Mouse (Mus musculus) midbrain, embryonic 10.5 days (tissue): ENCODE measurements around the gene Nckipsd. TPM values are rescaled to one million over a fixed set of nuclear protein-coding genes. Genes with fewer than 3 reads are reported as not detected.

Experiments used
- DNase-seq: peaks from one replicate; pipeline ENCODE4 v3.0.0-alpha.2; 2017; ENCODE audit warnings: low spot score
- H3K27ac ChIP-seq: fragments of 300-500 bp; sonication (generic); replicated peaks from 2 replicates; pipeline ENCODE4 v1.5.1; 2016; ENCODE audit warnings: mild to moderate bottlenecking
- H3K27me3 ChIP-seq: fragments of 300-500 bp; sonication (generic); 2 replicates; pipeline ENCODE4 v1.6.1; 2016; ENCODE audit warnings: low read depth, mild to moderate bottlenecking; ENCODE audit not compliant: poor library complexity, severe bottlenecking
- H3K36me3 ChIP-seq: fragments of 300-500 bp; sonication (generic); 2 replicates; pipeline ENCODE4 v1.6.1; 2016; ENCODE audit warnings: mild to moderate bottlenecking, moderate library complexity
- H3K4me1 ChIP-seq: fragments of 300-500 bp; sonication (generic); 2 replicates; pipeline ENCODE4 v1.6.1; 2016
- H3K4me3 ChIP-seq: fragments of 300-500 bp; sonication (generic); 2 replicates; pipeline ENCODE4 v1.5.1; 2016; ENCODE audit warnings: mild to moderate bottlenecking, moderate library complexity
- H3K9me3 ChIP-seq: fragments of 300-500 bp; sonication (generic); replicated peaks from 2 replicates; pipeline ENCODE4 v1.6.1; 2016; ENCODE audit warnings: mild to moderate bottlenecking
- WGBS: fragments of 180-500 bp; shearing (Covaris S2); methylation state at CpG from one replicate; pipeline ENCODE4 v1.1.7; 2016; 5-methylcytosine and 5-hydroxymethylcytosine counted together
- polyA plus RNA-seq: library from polyadenylated mRNA; unstranded; fragments of >200 nt; fragmentation: Nextera tagmentation; extraction: Ambion mirVana; gene quantifications from 2 replicates; pipeline ENCODE4 v1.2.1, GENCODE M21; 2016

Nckipsd gene
- polyA plus RNA-seq, 1 experiment from 2014 or later = 17.3 TPM

DNA sequence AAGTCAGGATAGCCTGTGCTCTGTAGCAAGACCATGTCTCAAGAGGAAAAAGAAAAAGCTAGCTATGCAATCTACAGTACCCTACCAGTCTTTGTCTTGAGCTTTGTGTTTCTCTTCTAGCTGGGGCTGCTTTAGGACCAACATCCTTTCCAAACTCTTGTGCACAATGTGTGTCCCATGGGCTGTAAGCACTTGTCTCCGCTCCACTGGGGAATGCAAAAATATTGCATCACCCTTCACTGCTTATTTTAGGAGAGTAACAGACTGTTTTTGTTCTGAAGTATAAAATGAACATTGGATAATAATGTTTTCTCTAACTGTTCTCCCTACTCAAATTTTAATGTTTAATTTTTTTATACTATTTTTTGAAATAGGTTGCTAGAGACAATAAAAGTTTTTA, 21.7 kb upstream of the Nckipsd start:
- no peaks in the 10 kb centered on the region for H3K9me3 ChIP-seq
- H3K27me3 ChIP-seq = no peaks in the 10 kb centered on the region
- no peak for DNase-seq
- peaks cover 28% of the 10 kb centered on the region for H3K36me3 ChIP-seq
- 94% methylated on average over 1 of the region's 1 CpGs for WGBS
- H3K4me3 ChIP-seq = peak overlapping the region; percentile 90
- H3K27ac ChIP-seq = no peak overlapping the region
- peaks cover 84% of the 10 kb centered on the region for H3K4me1 ChIP-seq

DNA sequence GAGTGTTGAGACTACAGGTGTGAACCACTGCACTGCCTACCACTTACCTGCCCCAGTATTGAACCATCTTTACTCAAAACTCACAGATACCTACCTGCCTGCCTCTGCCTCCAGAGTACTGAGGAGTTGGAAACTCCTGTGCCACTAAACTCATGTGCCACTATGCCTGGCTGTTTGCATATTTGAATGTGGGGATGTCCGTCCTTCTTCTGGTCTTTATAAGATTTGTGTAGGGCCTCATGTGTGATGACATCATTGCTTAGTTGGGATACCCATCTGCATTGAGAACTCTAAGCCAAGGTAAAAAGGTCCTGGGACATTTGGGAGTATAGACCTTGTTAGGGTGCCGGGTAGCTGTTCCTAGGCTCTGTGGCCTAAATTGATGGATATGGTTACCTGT, 21.1 kb upstream of the Nckipsd start:
- H3K4me1 ChIP-seq = peaks cover 79% of the 10 kb centered on the region
- H3K4me3 ChIP-seq = no peak overlapping the region
- no peak overlapping the region for H3K27ac ChIP-seq
- 98% methylated on average over 2 of the region's 2 CpGs for WGBS
- no peak for DNase-seq
- peaks cover 28% of the 10 kb centered on the region for H3K36me3 ChIP-seq
- H3K27me3 ChIP-seq = no peaks in the 10 kb centered on the region
- H3K9me3 ChIP-seq = no peaks in the 10 kb centered on the region

DNA sequence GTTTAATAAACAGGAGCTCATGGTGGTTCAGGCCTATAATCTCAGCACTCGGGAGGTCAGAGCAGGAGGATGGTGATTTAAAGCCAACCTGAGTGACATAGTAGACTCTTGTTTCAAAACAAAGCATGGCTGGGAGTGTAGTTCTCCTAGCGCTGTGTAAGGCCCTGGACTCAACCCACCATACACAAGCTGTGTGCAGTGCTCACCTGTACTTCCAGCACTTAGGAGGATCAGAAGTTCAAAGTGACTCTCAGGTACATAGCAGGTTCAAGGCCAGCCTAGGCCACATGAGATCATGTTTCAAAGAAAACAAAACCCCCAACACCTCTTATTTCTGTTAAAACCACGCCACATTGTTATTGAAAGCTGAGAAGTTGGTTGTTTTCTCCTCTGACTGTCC, 19.5 kb upstream of the Nckipsd start:
- H3K27ac ChIP-seq = no peak overlapping the region
- H3K36me3 ChIP-seq = peaks cover 31% of the 10 kb centered on the region
- no peak overlapping the region for H3K4me3 ChIP-seq
- H3K27me3 ChIP-seq = no peaks in the 10 kb centered on the region
- WGBS = 87% methylated on average over 3 of the region's 3 CpGs
- no peak for DNase-seq
- no peaks in the 10 kb centered on the region for H3K9me3 ChIP-seq
- H3K4me1 ChIP-seq = peaks cover 74% of the 10 kb centered on the region

DNA sequence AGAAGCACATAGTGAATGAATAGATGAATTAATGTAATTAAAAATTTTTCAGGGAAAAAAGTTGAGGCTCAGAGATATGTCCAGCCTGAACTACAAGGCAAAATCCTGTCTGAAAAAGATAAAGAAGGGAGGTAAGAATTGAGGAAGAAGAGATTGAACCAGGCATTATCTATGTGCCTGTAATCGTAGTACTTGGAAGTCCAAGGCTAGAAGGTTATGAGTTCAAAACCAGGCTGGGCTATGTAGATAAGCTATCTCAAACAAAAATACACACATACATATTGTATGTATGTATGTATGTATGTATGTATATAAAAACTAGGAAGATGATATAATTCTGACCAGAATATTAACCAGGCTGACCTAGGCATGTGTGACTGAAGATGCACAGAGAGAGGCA, 15.9 kb upstream of the Nckipsd start:
- Histone ChIP-seq H3K9me3 (no peaks in the 10 kb centered on the region), H3K36me3 (peaks cover 39% of the 10 kb centered on the region), H3K27me3 (no peaks in the 10 kb centered on the region), H3K4me3 (no peak overlapping the region), H3K27ac (no peak overlapping the region), H3K4me1 (peaks cover 76% of the 10 kb centered on the region)
- WGBS = 87% methylated on average over 1 of the region's 1 CpGs
- DNase-seq = no peak

DNA sequence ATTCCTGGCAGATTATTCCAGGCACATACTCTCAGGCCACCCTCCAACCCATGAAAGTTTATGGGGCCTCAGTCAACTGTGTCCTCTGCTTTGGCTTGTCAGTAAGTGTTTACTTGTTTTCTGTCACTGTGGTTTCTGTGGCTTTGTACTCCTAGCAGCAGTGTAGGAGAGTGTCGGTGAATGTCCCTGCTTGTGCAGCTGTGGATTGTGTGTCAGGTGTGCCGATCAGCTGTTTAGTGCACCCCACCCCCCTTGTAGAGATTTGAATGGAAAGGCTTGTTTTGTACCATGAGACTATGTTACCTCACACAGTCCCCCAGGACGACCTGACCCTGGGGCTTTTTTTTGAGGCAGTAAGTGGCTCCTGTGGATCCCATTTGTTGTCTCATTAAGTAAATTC, 15.4 kb upstream of the Nckipsd start:
- H3K27ac ChIP-seq = no peak overlapping the region
- H3K9me3 ChIP-seq = no peaks in the 10 kb centered on the region
- no peaks in the 10 kb centered on the region for H3K27me3 ChIP-seq
- WGBS = 62% methylated on average over 3 of the region's 3 CpGs
- H3K4me3 ChIP-seq = no peak overlapping the region
- peaks cover 71% of the 10 kb centered on the region for H3K4me1 ChIP-seq
- DNase-seq = no peak
- H3K36me3 ChIP-seq = peaks cover 41% of the 10 kb centered on the region

DNA sequence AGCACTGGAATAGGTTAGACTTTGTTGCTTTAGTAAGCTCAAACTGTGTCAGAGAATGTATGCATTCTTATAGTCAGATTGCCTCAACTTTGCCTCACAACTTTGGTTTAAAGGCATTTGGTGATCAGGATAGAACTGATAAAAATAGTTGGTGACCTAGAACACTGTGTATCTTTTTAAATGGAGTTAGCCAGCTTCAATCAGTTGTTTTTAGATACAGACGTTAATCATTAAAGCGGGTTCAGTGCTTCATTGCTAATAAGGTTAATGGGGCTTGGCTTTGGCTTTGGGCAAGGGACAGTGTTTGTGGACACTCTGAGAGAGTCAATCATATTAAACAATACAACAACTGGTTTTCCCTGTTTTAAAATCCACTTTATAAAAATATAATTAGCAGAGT, 12.9 kb upstream of the Nckipsd start:
- no peak overlapping the region for H3K4me3 ChIP-seq

DNA sequence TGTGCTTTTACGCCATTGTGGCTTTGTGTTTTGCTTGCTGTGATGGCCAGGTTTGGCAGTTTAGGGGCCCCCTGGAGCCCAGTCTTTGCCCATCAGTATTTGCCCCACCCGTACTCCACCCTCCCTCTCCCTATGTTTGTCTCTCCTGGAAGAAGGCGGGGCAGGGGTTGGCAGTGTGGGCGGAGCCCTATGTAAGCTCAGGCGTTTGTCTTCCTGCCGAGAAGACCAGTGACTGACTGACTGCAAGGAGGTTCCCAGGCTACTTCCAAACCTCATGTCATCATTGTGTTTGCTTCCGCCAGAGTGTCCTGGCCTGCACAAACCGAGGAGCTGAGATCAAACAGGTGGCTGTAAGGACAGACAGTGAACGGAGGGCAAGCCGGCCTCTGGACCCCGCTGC, 12.4 kb upstream of the Nckipsd start:
- DNase-seq = no peak
- H3K9me3 ChIP-seq = no peaks in the 10 kb centered on the region
- H3K4me3 ChIP-seq = peak overlapping the region; percentile 24; the same call in 1 of the 2 replicates
- peaks cover 42% of the 10 kb centered on the region for H3K4me1 ChIP-seq
- H3K27me3 ChIP-seq = no peaks in the 10 kb centered on the region
- H3K36me3 ChIP-seq = peaks cover 59% of the 10 kb centered on the region
- H3K27ac ChIP-seq = peak overlapping the region; percentile 52
- WGBS = 40% methylated on average over 11 of the region's 11 CpGs

More for the DNA sequence above, 12.9 kb upstream of the Nckipsd start:
- Histone ChIP-seq H3K4me1 (peaks cover 46% of the 10 kb centered on the region), H3K27me3 (no peaks in the 10 kb centered on the region), H3K9me3 (no peaks in the 10 kb centered on the region), H3K36me3 (peaks cover 56% of the 10 kb centered on the region), H3K27ac (no peak overlapping the region)
- DNase-seq = no peak
- WGBS = 79% methylated on average over 2 of the region's 2 CpGs

DNA sequence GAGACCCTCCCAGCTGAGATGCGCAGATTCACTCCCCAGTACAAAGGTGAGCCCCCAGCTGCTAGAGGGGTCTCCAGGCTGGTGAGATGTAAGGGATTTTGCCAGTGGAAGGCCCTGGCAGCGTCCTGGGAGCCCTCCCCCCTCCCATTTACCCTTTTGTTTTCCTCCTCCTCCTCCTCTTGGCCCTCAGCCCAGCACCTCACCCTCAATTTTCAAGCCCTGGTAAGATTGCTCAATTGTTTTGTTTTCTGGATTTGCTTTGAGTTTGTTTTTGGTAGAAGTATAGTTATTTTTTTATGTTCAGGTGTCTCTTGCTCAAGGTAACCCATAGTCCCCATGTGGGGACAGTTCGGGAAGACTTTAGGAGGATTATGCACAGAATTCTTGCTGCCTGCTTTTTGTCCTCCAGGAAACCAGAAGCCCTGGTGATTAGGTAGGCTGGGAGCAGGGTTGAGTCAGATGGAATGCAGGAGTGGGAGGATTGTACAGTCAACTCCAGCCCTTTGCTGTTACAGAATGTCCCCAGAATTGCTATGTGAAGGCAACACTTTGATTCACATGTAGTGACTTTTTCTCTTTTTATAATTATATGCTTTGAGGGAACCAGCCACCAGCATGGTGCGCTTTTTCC, 11.7 kb upstream of the Nckipsd start:
- H3K4me1 ChIP-seq = peaks cover 40% of the 10 kb centered on the region
- peaks cover 66% of the 10 kb centered on the region for H3K36me3 ChIP-seq
- H3K27me3 ChIP-seq = no peaks in the 10 kb centered on the region
- H3K27ac ChIP-seq = peak overlapping the region; percentile 52; the same call in 1 of the 2 replicates
- no peaks in the 10 kb centered on the region for H3K9me3 ChIP-seq
- DNase-seq = no peak
- 88% methylated on average over 4 of the region's 4 CpGs for WGBS
- H3K4me3 ChIP-seq = peak overlapping the region; percentile 24; the same call in 1 of the 2 replicates

DNA sequence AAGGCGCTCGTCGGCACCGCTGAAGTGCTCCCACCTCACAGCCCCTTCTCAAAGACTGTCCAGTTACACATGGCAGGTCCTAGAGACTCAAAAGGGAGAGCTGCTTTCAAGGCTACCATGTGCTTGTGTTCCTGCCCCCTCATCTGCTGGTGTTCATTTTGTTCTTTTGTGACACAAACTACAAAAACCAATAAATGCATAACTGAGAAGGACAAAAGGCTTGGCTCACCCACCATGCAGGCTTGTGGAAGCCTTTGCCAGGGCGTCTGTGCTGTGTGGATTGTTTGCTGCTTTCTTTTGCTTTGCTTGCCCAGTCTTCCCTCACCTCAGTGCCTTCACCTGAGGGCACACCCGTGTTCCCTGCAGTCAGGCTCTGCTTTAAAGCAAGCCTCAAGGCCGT, 10.7 kb upstream of the Nckipsd start:
- no peak for DNase-seq
- H3K36me3 ChIP-seq = peaks cover 76% of the 10 kb centered on the region
- peaks cover 40% of the 10 kb centered on the region for H3K4me1 ChIP-seq
- no peak overlapping the region for H3K27ac ChIP-seq
- no peaks in the 10 kb centered on the region for H3K27me3 ChIP-seq
- H3K4me3 ChIP-seq = no peak overlapping the region
- no peaks in the 10 kb centered on the region for H3K9me3 ChIP-seq
- WGBS = 94% methylated on average over 7 of the region's 7 CpGs

DNA sequence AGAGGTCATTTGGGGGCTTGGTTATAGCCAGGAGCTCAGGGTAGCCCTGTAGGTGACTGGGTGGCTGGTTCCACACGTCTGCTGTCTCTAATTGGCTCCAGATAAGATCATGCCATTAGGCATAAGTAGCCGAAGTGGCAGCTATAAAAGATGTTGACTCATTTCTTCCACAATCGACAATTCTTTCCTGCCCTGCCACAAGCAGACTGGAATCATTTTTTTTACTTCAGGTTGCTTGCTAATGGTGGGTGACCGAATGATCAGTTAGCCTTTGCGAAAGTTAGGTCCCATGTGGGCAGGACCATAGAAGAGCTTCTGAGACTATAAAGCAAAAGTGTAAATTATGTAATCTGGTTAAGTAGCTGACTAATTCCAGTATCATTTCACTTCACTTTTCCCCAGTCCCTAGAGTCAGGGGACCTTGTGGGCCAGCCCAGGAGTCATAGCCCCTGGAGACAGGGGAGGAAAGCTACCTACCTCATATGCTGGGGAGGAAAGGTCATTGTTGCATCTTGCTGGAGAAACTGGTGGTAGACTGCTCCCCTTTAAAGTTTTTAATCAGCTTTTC, 9.6 kb upstream of the Nckipsd start:
- 93% methylated on average over 5 of the region's 5 CpGs for WGBS
- Histone ChIP-seq H3K27me3 (no peaks in the 10 kb centered on the region), H3K27ac (no peak overlapping the region), H3K9me3 (no peaks in the 10 kb centered on the region), H3K36me3 (peaks cover 84% of the 10 kb centered on the region), H3K4me1 (peaks cover 29% of the 10 kb centered on the region), H3K4me3 (no peak overlapping the region)
- DNase-seq = no peak

DNA sequence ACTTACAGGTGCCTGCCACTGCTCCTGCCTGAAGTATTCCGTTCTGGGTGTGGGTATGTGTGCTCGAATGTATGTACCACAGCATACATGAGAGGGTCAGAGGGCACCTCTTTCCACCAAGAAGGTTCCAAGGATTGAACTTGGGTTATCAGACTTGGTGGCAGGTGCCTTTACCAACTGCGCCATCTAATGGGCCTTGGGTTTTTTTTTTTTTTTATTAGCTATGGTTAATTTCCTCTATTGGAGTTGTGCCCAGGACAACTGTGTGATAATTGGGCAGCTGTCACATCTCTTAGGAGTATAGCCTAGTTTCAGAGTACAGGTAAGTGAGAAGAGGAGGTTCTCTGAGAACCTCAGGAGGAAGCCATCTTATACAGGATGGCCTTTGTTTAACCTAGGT, 8.6 kb upstream of the Nckipsd start:
- Histone ChIP-seq H3K27ac (no peak overlapping the region), H3K9me3 (no peaks in the 10 kb centered on the region), H3K27me3 (no peaks in the 10 kb centered on the region), H3K36me3 (peaks cover 88% of the 10 kb centered on the region), H3K4me3 (no peak overlapping the region), H3K4me1 (peaks cover 21% of the 10 kb centered on the region)
- no peak for DNase-seq
- 91% methylated on average over 3 of the region's 3 CpGs for WGBS

DNA sequence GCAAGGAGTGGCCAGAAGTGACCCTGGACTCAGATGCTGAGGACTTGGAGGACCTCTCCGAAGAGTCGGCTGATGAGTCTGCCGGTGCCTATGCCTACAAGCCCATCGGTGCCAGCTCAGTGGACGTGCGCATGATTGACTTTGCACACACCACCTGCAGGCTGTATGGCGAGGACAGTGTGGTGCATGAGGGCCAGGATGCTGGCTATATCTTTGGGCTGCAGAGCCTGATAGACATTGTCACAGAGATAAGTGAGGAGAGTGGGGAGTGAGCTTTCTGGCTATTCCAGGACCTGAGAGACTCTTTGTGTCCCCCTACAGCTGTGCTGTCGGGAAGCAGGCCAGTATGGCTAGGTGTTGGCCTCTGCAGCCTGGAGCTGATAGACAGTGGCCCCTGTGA, 2.4 kb upstream of the Nckipsd start:
- no peak for DNase-seq
- Histone ChIP-seq H3K27me3 (peaks cover 6% of the 10 kb centered on the region; the same call in 1 of the 2 replicates), H3K9me3 (no peaks in the 10 kb centered on the region), H3K36me3 (peaks cover 72% of the 10 kb centered on the region), H3K27ac (no peak overlapping the region), H3K4me3 (no peak overlapping the region), H3K4me1 (peaks cover 17% of the 10 kb centered on the region)
- whole genome bisulfite sequencing = 91% methylated on average over 8 of the region's 8 CpGs

DNA sequence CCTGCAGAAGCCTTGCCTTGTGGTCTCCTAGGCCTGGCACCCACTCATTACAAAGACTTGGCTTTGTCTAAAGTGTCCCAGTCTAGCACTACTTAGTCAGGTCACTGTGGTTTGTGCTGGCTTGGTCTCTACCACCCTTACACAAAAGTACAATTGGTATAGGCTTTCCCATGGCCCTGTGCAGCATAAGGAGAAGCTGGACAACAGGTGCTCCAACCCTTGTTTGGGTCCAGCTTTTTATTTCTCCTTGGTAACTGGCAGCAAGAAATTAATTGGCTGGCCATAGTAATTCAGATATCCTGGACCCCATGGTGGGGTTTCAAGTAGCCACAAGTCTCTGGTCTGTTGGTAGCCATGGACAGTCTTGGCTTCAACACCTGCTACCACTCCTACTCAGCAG, 1.8 kb upstream of the Nckipsd start:
- Histone ChIP-seq H3K9me3 (no peaks in the 10 kb centered on the region), H3K4me1 (peaks cover 17% of the 10 kb centered on the region), H3K4me3 (no peak overlapping the region), H3K27ac (no peak overlapping the region), H3K27me3 (peaks cover 6% of the 10 kb centered on the region; the same call in 1 of the 2 replicates), H3K36me3 (peaks cover 72% of the 10 kb centered on the region)
- DNase-seq = no peak
